Mouse (Mus musculus) embryonic facial prominence, embryonic 10.5 days (tissue): ENCODE data around the gene Btbd9. TPM values are rescaled to one million over a fixed set of nuclear protein-coding genes. Genes with fewer than 3 reads are reported as not detected.

ENCODE experiments used
- DNase-seq: peaks from one replicate; pipeline ENCODE4 v3.0.0-alpha.2; 2017; ENCODE audit warnings: low spot score
- H3K27ac ChIP-seq: fragments of 300-500 bp; sonication (generic); replicated peaks from 2 replicates; pipeline ENCODE4 v1.5.1; 2016; ENCODE audit warnings: mild to moderate bottlenecking
- H3K27me3 ChIP-seq: fragments of 300-500 bp; sonication (generic); replicated peaks from 2 replicates; pipeline ENCODE4 v1.6.1; 2016; ENCODE audit warnings: low read depth, mild to moderate bottlenecking; ENCODE audit not compliant: poor library complexity, severe bottlenecking
- H3K36me3 ChIP-seq: fragments of 300-500 bp; sonication (generic); replicated peaks from 2 replicates; pipeline ENCODE4 v1.6.1; 2016; ENCODE audit warnings: mild to moderate bottlenecking, moderate library complexity
- H3K4me1 ChIP-seq: fragments of 300-500 bp; sonication (generic); 2 replicates; pipeline ENCODE4 v1.6.1; 2016
- H3K4me3 ChIP-seq: fragments of 300-500 bp; sonication (generic); 2 replicates; pipeline ENCODE4 v1.5.1; 2016; ENCODE audit warnings: mild to moderate bottlenecking, moderate library complexity
- H3K9me3 ChIP-seq: fragments of 300-500 bp; sonication (generic); 2 replicates; pipeline ENCODE4 v1.6.1; 2016; ENCODE audit warnings: mild to moderate bottlenecking
- WGBS: fragments of 180-500 bp; shearing (Covaris S2); methylation state at CpG from one replicate; pipeline ENCODE4 v1.1.7; 2016; 5-methylcytosine and 5-hydroxymethylcytosine counted together
- polyA plus RNA-seq: library from polyadenylated mRNA; unstranded; fragments of >200 nt; fragmentation: Nextera tagmentation; extraction: Ambion mirVana; gene quantifications from 2 replicates; pipeline ENCODE4 v1.2.1, GENCODE M21; 2016

Gene Btbd9
- polyA plus RNA-seq, 1 experiment from 2014 or later, result 58.1 TPM

GRCm38 (mm10) chr17:30568473-30568872, 7.8 kb downstream of the Btbd9 start:
- H3K27ac ChIP-seq, result no peak overlapping the region
- H3K4me3 ChIP-seq, result no peak overlapping the region
- H3K36me3 ChIP-seq, result no peaks in the 10 kb centered on the region
- no peaks in the 10 kb centered on the region for H3K4me1 ChIP-seq
- no peaks in the 10 kb centered on the region for H3K9me3 ChIP-seq
- H3K27me3 ChIP-seq, result no peaks in the 10 kb centered on the region
- no peak for DNase-seq

- no peak overlapping the region for H3K4me3 ChIP-seq
- DNase-seq, result no peak
- H3K36me3 ChIP-seq, result no peaks in the 10 kb centered on the region
- H3K4me1 ChIP-seq, result no peaks in the 10 kb centered on the region
- H3K27ac ChIP-seq, result no peak overlapping the region
- 85% methylated on average over 7 of the region's 7 CpGs for WGBS
- no peaks in the 10 kb centered on the region for H3K9me3 ChIP-seq
- H3K27me3 ChIP-seq, result no peaks in the 10 kb centered on the region
These were observed 11.3 kb downstream of the Btbd9 start for GRCm38 (mm10) chr17:30564971-30565370.

GRCm38 (mm10) chr17:30564407-30564806, 11.9 kb downstream of the Btbd9 start:
- Histone ChIP-seq H3K9me3 (no peaks in the 10 kb centered on the region), H3K27me3 (no peaks in the 10 kb centered on the region), H3K36me3 (no peaks in the 10 kb centered on the region), H3K27ac (no peak overlapping the region), H3K4me3 (no peak overlapping the region), H3K4me1 (no peaks in the 10 kb centered on the region)
- WGBS, result 89% methylated on average over 3 of the region's 3 CpGs
- DNase-seq, result no peak

- H3K27me3 ChIP-seq, result no peaks in the 10 kb centered on the region
- WGBS, result 80% methylated on average over 6 of the region's 6 CpGs
- DNase-seq, result no peak
- no peak overlapping the region for H3K4me3 ChIP-seq
- no peaks in the 10 kb centered on the region for H3K4me1 ChIP-seq
- no peaks in the 10 kb centered on the region for H3K36me3 ChIP-seq
- no peak overlapping the region for H3K27ac ChIP-seq
- H3K9me3 ChIP-seq, result no peaks in the 10 kb centered on the region
These were observed 12.7 kb downstream of the Btbd9 start for GRCm38 (mm10) chr17:30563484-30564075.

- Histone ChIP-seq H3K9me3 (no peaks in the 10 kb centered on the region), H3K27ac (no peak overlapping the region), H3K36me3 (no peaks in the 10 kb centered on the region), H3K4me1 (no peaks in the 10 kb centered on the region), H3K27me3 (no peaks in the 10 kb centered on the region), H3K4me3 (no peak overlapping the region)
- WGBS, result 88% methylated on average over 2 of the region's 2 CpGs
- DNase-seq, result no peak
These were observed 13.5 kb downstream of the Btbd9 start for GRCm38 (mm10) chr17:30562770-30563169.

GRCm38 (mm10) chr17:30559536-30559935, 16.8 kb downstream of the Btbd9 start:
- no peaks in the 10 kb centered on the region for H3K36me3 ChIP-seq

GRCm38 (mm10) chr17:30558623-30559022, 17.7 kb downstream of the Btbd9 start:
- Histone ChIP-seq H3K9me3 (no peaks in the 10 kb centered on the region), H3K4me1 (peaks cover 9% of the 10 kb centered on the region), H3K27me3 (no peaks in the 10 kb centered on the region), H3K36me3 (no peaks in the 10 kb centered on the region), H3K27ac (no peak overlapping the region), H3K4me3 (no peak overlapping the region)
- no peak for DNase-seq
- 84% methylated on average over 2 of the region's 2 CpGs for WGBS

More at GRCm38 (mm10) chr17:30559536-30559935, 16.8 kb downstream of the Btbd9 start:
- peak; percentile 38 for DNase-seq
- no peak overlapping the region for H3K4me3 ChIP-seq
- H3K27me3 ChIP-seq, result no peaks in the 10 kb centered on the region
- H3K4me1 ChIP-seq, result peaks cover 9% of the 10 kb centered on the region
- 41% methylated on average over 3 of the region's 3 CpGs for WGBS
- no peak overlapping the region for H3K27ac ChIP-seq
- no peaks in the 10 kb centered on the region for H3K9me3 ChIP-seq

- Histone ChIP-seq H3K36me3 (no peaks in the 10 kb centered on the region), H3K9me3 (no peaks in the 10 kb centered on the region), H3K4me1 (peaks cover 9% of the 10 kb centered on the region), H3K27ac (no peak overlapping the region), H3K4me3 (no peak overlapping the region), H3K27me3 (no peaks in the 10 kb centered on the region)
- DNase-seq, result no peak
- WGBS, result 80% methylated on average over 3 of the region's 3 CpGs
These were observed 19.8 kb downstream of the Btbd9 start for GRCm38 (mm10) chr17:30556512-30556911.

- no peak overlapping the region for H3K27ac ChIP-seq
- no peak for DNase-seq
- H3K36me3 ChIP-seq, result no peaks in the 10 kb centered on the region
- no peaks in the 10 kb centered on the region for H3K27me3 ChIP-seq
- H3K9me3 ChIP-seq, result no peaks in the 10 kb centered on the region
- WGBS, result 90% methylated on average over 4 of the region's 4 CpGs
- peaks cover 28% of the 10 kb centered on the region for H3K4me1 ChIP-seq
- H3K4me3 ChIP-seq, result no peak overlapping the region
These were observed 23.0 kb downstream of the Btbd9 start for GRCm38 (mm10) chr17:30553027-30553937.

- Histone ChIP-seq H3K36me3 (no peaks in the 10 kb centered on the region), H3K27me3 (no peaks in the 10 kb centered on the region), H3K9me3 (no peaks in the 10 kb centered on the region), H3K4me1 (peaks cover 25% of the 10 kb centered on the region), H3K4me3 (no peak overlapping the region), H3K27ac (0 out of 2 replicates have a peak overlapping the region, but pooled peaks have one; percentile 15)
- 23% methylated on average over 1 of the region's 1 CpGs for WGBS
- no peak for DNase-seq
These were observed 25.5 kb downstream of the Btbd9 start for GRCm38 (mm10) chr17:30550774-30551107.

- DNase-seq, result no peak
- Histone ChIP-seq H3K9me3 (no peaks in the 10 kb centered on the region), H3K4me1 (peaks cover 25% of the 10 kb centered on the region), H3K36me3 (no peaks in the 10 kb centered on the region), H3K4me3 (no peak overlapping the region), H3K27ac (no peak overlapping the region; the same call in 1 of the 2 replicates), H3K27me3 (no peaks in the 10 kb centered on the region)
- 41% methylated on average over 9 of the region's 9 CpGs for WGBS
These were observed 26.2 kb downstream of the Btbd9 start for GRCm38 (mm10) chr17:30549899-30550773.

- Histone ChIP-seq H3K4me1 (peaks cover 25% of the 10 kb centered on the region), H3K4me3 (no peak overlapping the region), H3K36me3 (no peaks in the 10 kb centered on the region), H3K9me3 (no peaks in the 10 kb centered on the region), H3K27ac (no peak overlapping the region), H3K27me3 (no peaks in the 10 kb centered on the region)
- WGBS, result 55% methylated on average over 8 of the region's 8 CpGs
- DNase-seq, result no peak
These were observed 37.2 kb downstream of the Btbd9 start for GRCm38 (mm10) chr17:30539098-30539497.
